In genomic region chr8:105695080-105695780, GRCm38 (mm10) we compare ENCODE assay signal across 15 mouse cellular contexts. TPM values are rescaled to one million over a fixed set of nuclear protein-coding genes. Genes with fewer than 3 reads are reported as not detected.
DNase-seq lines count a peak whose midpoint lies in the region; ATAC-seq and TF ChIP-seq lines count a peak whose summit lies in the region.
"Had no signal": no experiment of that assay in that cellular context is flagged by ENCODE, and none has a peak within 500 bp of the region (broad histone marks: within the 10 kb centered on the region; RNA-seq: fewer than 3 reads in every experiment).

No protein-coding gene starts in this region.

- H3K9ac ChIP-seq in forebrain, embryonic 12.5 days, result no peak overlapping the region
- H3K9ac ChIP-seq in hindbrain, embryonic 15.5 days, result peak overlapping the region; percentile 91
- H3K9ac ChIP-seq in neural tube, embryonic 12.5 days, result peak overlapping the region; percentile 70; the same call in 1 of the 2 replicates
- H3K9ac ChIP-seq in stomach, postnatal 0 days (ENCODE audit: low read length), result no peak overlapping the region
- H3K9ac ChIP-seq: liver, embryonic 15.5 days had no signal

- no peak for ATAC-seq in forebrain, embryonic 12.5 days (ENCODE audit: low FRiP score)
- no peak for ATAC-seq in hindbrain, embryonic 15.5 days (ENCODE audit: low FRiP score, low read depth)
- no peak for ATAC-seq in neural tube, embryonic 12.5 days (ENCODE audit: low FRiP score, low read depth)
- ATAC-seq in stomach, postnatal 0 days (ENCODE audit: low FRiP score, low TSS enrichment), result no peak
- ATAC-seq: Patski had no signal

- TF ChIP-seq EP300 in stomach, postnatal 0 days (optimal IDR thresholded peaks at IDR 0.05), result no peak

- no peak for TF ChIP-seq CTCF in layer of hippocampus, adult 2 months (conservative IDR thresholded peaks at IDR 0.05)
- TF ChIP-seq CTCF in stomach, postnatal 0 days (IDR thresholded peaks at IDR 0.05; ENCODE audit: low read depth), result no peak

- peak overlapping the region; percentile 80 for H3K4me3 ChIP-seq in layer of hippocampus, adult 2 months
- 0 out of 2 replicates have a peak overlapping the region, but pooled peaks have one; percentile 45 for H3K4me3 ChIP-seq in forebrain, embryonic 12.5 days (replicated peaks)
- H3K4me3 ChIP-seq in hindbrain, embryonic 15.5 days, result peak overlapping the region; percentile 89
- peak overlapping the region; percentile 54 for H3K4me3 ChIP-seq in neural tube, embryonic 12.5 days
- no peak overlapping the region for H3K4me3 ChIP-seq in stomach, postnatal 0 days (ENCODE audit: low read depth, low read length)
- H3K4me3 ChIP-seq: liver, embryonic 15.5 days had no signal

- H3K4me1 ChIP-seq in forebrain, embryonic 12.5 days, result peaks cover 29% of the 10 kb centered on the region
- peaks cover 34% of the 10 kb centered on the region for H3K4me1 ChIP-seq in hindbrain, embryonic 15.5 days (replicated peaks)
- peaks cover 24% of the 10 kb centered on the region for H3K4me1 ChIP-seq in neural tube, embryonic 12.5 days
- peaks cover 3% of the 10 kb centered on the region; the same call in 1 of the 2 replicates for H3K4me1 ChIP-seq in stomach, postnatal 0 days (replicated peaks; ENCODE audit: control insufficient read depth, insufficient read depth)

- no peaks in the 10 kb centered on the region for H3K9me3 ChIP-seq in forebrain, embryonic 12.5 days
- no peaks in the 10 kb centered on the region for H3K9me3 ChIP-seq in hindbrain, embryonic 15.5 days
- no peaks in the 10 kb centered on the region; the same call in 1 of the 2 replicates for H3K9me3 ChIP-seq in neural tube, embryonic 12.5 days
- H3K9me3 ChIP-seq in stomach, postnatal 0 days (ENCODE audit: control insufficient read depth, low read length), result no peaks in the 10 kb centered on the region
- H3K9me3 ChIP-seq: liver, embryonic 15.5 days had no signal

- peak overlapping the region; percentile 96 for H3K27ac ChIP-seq in layer of hippocampus, adult 2 months
- no peak overlapping the region for H3K27ac ChIP-seq in forebrain, embryonic 12.5 days
- H3K27ac ChIP-seq in hindbrain, embryonic 15.5 days (replicated peaks), result peak overlapping the region; percentile 93
- H3K27ac ChIP-seq in neural tube, embryonic 12.5 days, result no peak overlapping the region
- no peak overlapping the region for H3K27ac ChIP-seq in stomach, postnatal 0 days (replicated peaks)
- H3K27ac ChIP-seq: liver, embryonic 15.5 days had no signal

- 81% methylated on average over 30 of the region's 30 CpGs for WGBS in forebrain, embryonic 12.5 days
- 81% methylated on average over 30 of the region's 30 CpGs for WGBS in hindbrain, embryonic 15.5 days
- WGBS in neural tube, embryonic 12.5 days, result 83% methylated on average over 30 of the region's 30 CpGs
- WGBS in stomach, postnatal 0 days, result 76% methylated on average over 30 of the region's 30 CpGs

- peaks cover 28% of the 10 kb centered on the region for H3K36me3 ChIP-seq in forebrain, embryonic 12.5 days (replicated peaks)
- peaks cover 35% of the 10 kb centered on the region for H3K36me3 ChIP-seq in hindbrain, embryonic 15.5 days
- H3K36me3 ChIP-seq in neural tube, embryonic 12.5 days, result peaks cover 39% of the 10 kb centered on the region
- H3K36me3 ChIP-seq in stomach, postnatal 0 days (ENCODE audit: control insufficient read depth, insufficient read depth, low read length), result peaks cover 5% of the 10 kb centered on the region; the same call in 1 of the 2 replicates

- no peak for DNase-seq in layer of hippocampus, adult 2 months (ENCODE audit: low spot score in 2 of 2)
- DNase-seq in layer of hippocampus, postnatal 10 days (ENCODE audit: low spot score in 2 of 2), result no peak
- DNase-seq in stomach, postnatal 0 days (ENCODE audit: low spot score), result no peak
- DNase-seq in urinary bladder, postnatal 14 days (ENCODE audit: low spot score), result no peak
- no peak for DNase-seq in heart, postnatal 4 days
- DNase-seq: adrenal gland, adult 8-10 months; lung, postnatal 4 days had no signal

- H3K27me3 ChIP-seq in forebrain, embryonic 12.5 days, result peaks cover 14% of the 10 kb centered on the region
- H3K27me3 ChIP-seq in hindbrain, embryonic 15.5 days, result no peaks in the 10 kb centered on the region
- H3K27me3 ChIP-seq in neural tube, embryonic 12.5 days (replicated peaks), result no peaks in the 10 kb centered on the region; the same call in 1 of the 2 replicates
- no peaks in the 10 kb centered on the region for H3K27me3 ChIP-seq in stomach, postnatal 0 days (ENCODE audit: control insufficient read depth, insufficient read depth, low read length)
- H3K27me3 ChIP-seq: Patski had no signal

- peak overlapping the region; percentile 69; the same call in 1 of the 2 replicates for H3K4me2 ChIP-seq in forebrain, embryonic 12.5 days
- H3K4me2 ChIP-seq in hindbrain, embryonic 15.5 days, result peak overlapping the region; percentile 89
- H3K4me2 ChIP-seq in neural tube, embryonic 12.5 days (replicated peaks), result peak overlapping the region; percentile 82
- H3K4me2 ChIP-seq in stomach, postnatal 0 days (replicated peaks; ENCODE audit: low read depth), result no peak overlapping the region
- H3K4me2 ChIP-seq: liver, embryonic 15.5 days had no signal

RNA-seq across cellular contexts. Expression of gene Acd, which starts 5.7 kb away (rescaled TPM):
- total RNA-seq in layer of hippocampus, adult 2 months (2021), result 10 to 100 TPM; 41.1 to 41.5 TPM
- 10 to 100 TPM; 45.4 to 49.4 TPM for total RNA-seq in layer of hippocampus, postnatal 10 days (2021)
- polyA plus RNA-seq in forebrain, embryonic 12.5 days (2016; fragmentation: Nextera tagmentation; extraction: Ambion mirVana), result 83.0 and 88.7 TPM in 2 replicates
- polyA plus RNA-seq in hindbrain, embryonic 15.5 days (2015; fragmentation: Nextera tagmentation; extraction: Ambion mirVana), result 85.1 and 92.6 TPM in 2 replicates
- 84.1 and 90.7 TPM in 2 replicates for polyA plus RNA-seq in neural tube, embryonic 12.5 days (2016; fragmentation: Nextera tagmentation; extraction: Ambion mirVana)
- 26.7 and 30.7 TPM in 2 replicates for polyA plus RNA-seq in stomach, postnatal 0 days (2015; fragmentation: Nextera tagmentation; extraction: Ambion mirVana)
- 10 to 100 TPM; 23.0 to 25.6 TPM for total RNA-seq in heart, postnatal 4 days (2021)

RNA-seq across cellular contexts. Expression of gene Pard6a, which starts 5.7 kb away (rescaled TPM):
- 10 to 100 TPM; 32.7 to 35.4 TPM for total RNA-seq in layer of hippocampus, adult 2 months (2021)
- 10 to 100 TPM; 38.6 to 39.7 TPM for total RNA-seq in layer of hippocampus, postnatal 10 days (2021)
- 28.9 and 32.5 TPM in 2 replicates for polyA plus RNA-seq in forebrain, embryonic 12.5 days (2016; fragmentation: Nextera tagmentation; extraction: Ambion mirVana)
- 55.1 and 57.1 TPM in 2 replicates for polyA plus RNA-seq in hindbrain, embryonic 15.5 days (2015; fragmentation: Nextera tagmentation; extraction: Ambion mirVana)
- polyA plus RNA-seq in neural tube, embryonic 12.5 days (2016; fragmentation: Nextera tagmentation; extraction: Ambion mirVana), result 31.9 and 38.5 TPM in 2 replicates
- 12.4 and 13.0 TPM in 2 replicates for polyA plus RNA-seq in stomach, postnatal 0 days (2015; fragmentation: Nextera tagmentation; extraction: Ambion mirVana)
- 1 to 10 TPM; 5.9 to 6.2 TPM for total RNA-seq in heart, postnatal 4 days (2021)

RNA-seq across cellular contexts. Expression of gene Carmil2, which starts 9.2 kb away (rescaled TPM):
- total RNA-seq in layer of hippocampus, adult 2 months (2021), result 10 to 100 TPM; 71.1 to 76.9 TPM
- 10 to 100 TPM; 48.6 to 52.4 TPM for total RNA-seq in layer of hippocampus, postnatal 10 days (2021)
- polyA plus RNA-seq in forebrain, embryonic 12.5 days (2016; fragmentation: Nextera tagmentation; extraction: Ambion mirVana), result 4.9 and 5.2 TPM in 2 replicates
- 23.5 and 28.7 TPM in 2 replicates for polyA plus RNA-seq in hindbrain, embryonic 15.5 days (2015; fragmentation: Nextera tagmentation; extraction: Ambion mirVana)
- polyA plus RNA-seq in neural tube, embryonic 12.5 days (2016; fragmentation: Nextera tagmentation; extraction: Ambion mirVana), result 12.4 and 13.8 TPM in 2 replicates
- polyA plus RNA-seq in stomach, postnatal 0 days (2015; fragmentation: Nextera tagmentation; extraction: Ambion mirVana), result 0.58 and 0.61 TPM in 2 replicates
- total RNA-seq in heart, postnatal 4 days (2021), result under 1 TPM; 0.41 TPM

RNA-seq across cellular contexts. Expression of gene 4933405L10Rik, which starts 12.2 kb away (rescaled TPM):
- under 1 TPM in 1 of 2 experiments, not detected in 1; 0.84 TPM for total RNA-seq in layer of hippocampus, adult 2 months (2021)
- total RNA-seq in layer of hippocampus, postnatal 10 days (2021), result not detected
- polyA plus RNA-seq in forebrain, embryonic 12.5 days (2016; fragmentation: Nextera tagmentation; extraction: Ambion mirVana), result 0.27 and 0.32 TPM in 2 replicates
- 0.20 and 0.23 TPM in 2 replicates for polyA plus RNA-seq in hindbrain, embryonic 15.5 days (2015; fragmentation: Nextera tagmentation; extraction: Ambion mirVana)
- polyA plus RNA-seq in neural tube, embryonic 12.5 days (2016; fragmentation: Nextera tagmentation; extraction: Ambion mirVana), result not detected in 2 replicates
- 0.08 and 0.13 TPM in 2 replicates for polyA plus RNA-seq in stomach, postnatal 0 days (2015; fragmentation: Nextera tagmentation; extraction: Ambion mirVana)
- total RNA-seq in heart, postnatal 4 days (2021), result not detected
- total RNA-seq: adrenal gland, adult 8-10 months; left cerebral cortex, postnatal 4 days had no signal
- polyA plus RNA-seq: large intestine, adult 2 months; liver, embryonic 15.5 days; stomach, embryonic 14.5 days had no signal

RNA-seq across cellular contexts. Expression of gene Enkd1, which starts 12.8 kb away (rescaled TPM):
- 10 to 100 TPM in 1 of 2 experiments, 1 to 10 TPM in 1; 8.1 to 10.8 TPM for total RNA-seq in layer of hippocampus, adult 2 months (2021)
- 10 to 100 TPM; 11.3 to 13.2 TPM for total RNA-seq in layer of hippocampus, postnatal 10 days (2021)
- polyA plus RNA-seq in forebrain, embryonic 12.5 days (2016; fragmentation: Nextera tagmentation; extraction: Ambion mirVana), result 35.7 and 37.0 TPM in 2 replicates
- 15.7 and 16.6 TPM in 2 replicates for polyA plus RNA-seq in hindbrain, embryonic 15.5 days (2015; fragmentation: Nextera tagmentation; extraction: Ambion mirVana)
- polyA plus RNA-seq in neural tube, embryonic 12.5 days (2016; fragmentation: Nextera tagmentation; extraction: Ambion mirVana), result 19.4 and 20.3 TPM in 2 replicates
- 5.4 and 5.8 TPM in 2 replicates for polyA plus RNA-seq in stomach, postnatal 0 days (2015; fragmentation: Nextera tagmentation; extraction: Ambion mirVana)
- total RNA-seq in heart, postnatal 4 days (2021), result 1 to 10 TPM; 5.4 to 6.8 TPM

Comparison
In these comparisons a context has a peak if more than half of its experiments do, and no peak if none do; other contexts are left out.
1. H3K27ac ChIP-seq: peak in layer of hippocampus, adult 2 months (single experiment) and hindbrain, embryonic 15.5 days (single experiment); none in forebrain, embryonic 12.5 days (single experiment), neural tube, embryonic 12.5 days (single experiment) and stomach, postnatal 0 days (single experiment).
2. H3K9ac ChIP-seq: peak in hindbrain, embryonic 15.5 days (single experiment) and neural tube, embryonic 12.5 days (single experiment); none in forebrain, embryonic 12.5 days (single experiment) and stomach, postnatal 0 days (single experiment).